Mouse (Mus musculus) embryonic fibroblast, embryonic 13.5 days (primary cell): Measurements from ENCODE around the gene Adnp.

Experiments used
- CTCF ChIP-seq: IDR thresholded peaks from 2 replicates; pipeline ENCODE4 v1.5.1; 2011; ENCODE audit warnings: mild to moderate bottlenecking, control low read depth, low read length, moderate library complexity, borderline replicate concordance; ENCODE audit not compliant: insufficient read depth
- POLR2A ChIP-seq: IDR thresholded peaks from 2 replicates; pipeline ENCODE4 v1.6.1; 2011; ENCODE audit warnings: low read depth, mild to moderate bottlenecking, control low read depth, low read length, moderate library complexity

- TF ChIP-seq CTCF (no peak), POLR2A (no peak)
These were observed 63.1 kb downstream of the Adnp start for GRCm38 (mm10) chr2:168143794-168144193.
